Mouse (Mus musculus): ENCODE measurements around the gene Rab11fip4.
A peak's percentile ranks its signal among the peaks of the same experiment; 100 is the strongest.

Gene Rab11fip4

GRCm38 (mm10) chr11:79614880-79615279 is 23.9 kb downstream of the Rab11fip4 start:
- no peak for DNase-seq (ENCODE audit: low spot score in 2 of 2)

GRCm38 (mm10) chr11:79615871-79616270 is 24.9 kb downstream of the Rab11fip4 start:
- DNase-seq (ENCODE audit: low spot score in 2 of 2) = no peak

GRCm38 (mm10) chr11:79617991-79618390 is 27.0 kb downstream of the Rab11fip4 start:
- DNase-seq (ENCODE audit: low spot score in 2 of 2) = no peak

- peak; percentile 12 to 34 for DNase-seq (ENCODE audit: low spot score in 2 of 2)
Measured at GRCm38 (mm10) chr11:79623029-79623428, 32.0 kb downstream of the Rab11fip4 start.

- peak in 1 of 2 experiments; percentile 53 for DNase-seq (ENCODE audit: low spot score in 2 of 2)
Measured at GRCm38 (mm10) chr11:79624801-79625302, 33.8 kb downstream of the Rab11fip4 start.

- no peak for DNase-seq (ENCODE audit: low spot score in 2 of 2)
Measured at GRCm38 (mm10) chr11:79628716-79629115, 37.7 kb downstream of the Rab11fip4 start.

GRCm38 (mm10) chr11:79629752-79630374 is 38.9 kb downstream of the Rab11fip4 start:
- DNase-seq (ENCODE audit: low spot score in 2 of 2) = no peak

GRCm38 (mm10) chr11:79630521-79630920 is 39.5 kb downstream of the Rab11fip4 start:
- DNase-seq (ENCODE audit: low spot score in 2 of 2) = no peak

GRCm38 (mm10) chr11:79633366-79633765 is 42.4 kb downstream of the Rab11fip4 start:
- no peak for DNase-seq (ENCODE audit: low spot score in 2 of 2)

- no peak for DNase-seq (ENCODE audit: low spot score in 2 of 2)
Measured at GRCm38 (mm10) chr11:79635661-79636449, 44.8 kb downstream of the Rab11fip4 start.

GRCm38 (mm10) chr11:79636481-79636880 is 45.5 kb downstream of the Rab11fip4 start:
- no peak for DNase-seq (ENCODE audit: low spot score in 2 of 2)

GRCm38 (mm10) chr11:79638691-79639090 is 47.7 kb downstream of the Rab11fip4 start:
- DNase-seq (ENCODE audit: low spot score in 2 of 2) = no peak

GRCm38 (mm10) chr11:79640940-79641733 is 50.1 kb downstream of the Rab11fip4 start:
- no peak for DNase-seq (ENCODE audit: low spot score in 2 of 2)

GRCm38 (mm10) chr11:79643730-79644129 is 52.7 kb downstream of the Rab11fip4 start:
- no peak for DNase-seq (ENCODE audit: low spot score in 2 of 2)

- DNase-seq (ENCODE audit: low spot score in 2 of 2) = peak; percentile 10 to 29
Measured at GRCm38 (mm10) chr11:79644717-79645191, 53.7 kb downstream of the Rab11fip4 start.

- DNase-seq (ENCODE audit: low spot score in 2 of 2) = no peak
Measured at GRCm38 (mm10) chr11:79646026-79646425, 55.0 kb downstream of the Rab11fip4 start.

GRCm38 (mm10) chr11:79646467-79647070 is 55.6 kb downstream of the Rab11fip4 start:
- DNase-seq (ENCODE audit: low spot score in 2 of 2) = no peak

- peak in 1 of 2 experiments; percentile 6 for DNase-seq (ENCODE audit: low spot score in 2 of 2)
Measured at GRCm38 (mm10) chr11:79647071-79647501, 56.1 kb downstream of the Rab11fip4 start.

GRCm38 (mm10) chr11:79650359-79650835 is 59.4 kb downstream of the Rab11fip4 start:
- DNase-seq (ENCODE audit: low spot score in 2 of 2) = no peak

GRCm38 (mm10) chr11:79652257-79652656 is 61.2 kb downstream of the Rab11fip4 start:
- DNase-seq (ENCODE audit: low spot score in 2 of 2) = no peak

GRCm38 (mm10) chr11:79652921-79653575 is 62.0 kb downstream of the Rab11fip4 start:
- no peak for DNase-seq (ENCODE audit: low spot score in 2 of 2)

All from heart, adult 9 months (tissue).